Mouse (Mus musculus): ENCODE measurements around the gene Ccdc169. TPM values are rescaled to one million over a fixed set of nuclear protein-coding genes. Genes with fewer than 3 reads are reported as not detected.

The Ccdc169 gene
- polyA plus RNA-seq, 1 experiment from 2014 or later, result 0.06 TPM

- H3K27ac ChIP-seq (ENCODE audit: low read length), result no peak overlapping the region
- no peaks in the 10 kb centered on the region for H3K36me3 ChIP-seq (ENCODE audit: control insufficient read depth, insufficient read depth, low read length)
- no peak overlapping the region for H3K4me3 ChIP-seq (ENCODE audit: low read length)
- peaks cover 6% of the 10 kb centered on the region; the same call in 1 of the 2 replicates for H3K4me1 ChIP-seq (replicated peaks; ENCODE audit: control insufficient read depth, insufficient read depth, low read length)
- no peak overlapping the region for H3K4me2 ChIP-seq (ENCODE audit: low read depth, low read length)
- WGBS, result 65% methylated on average over 2 of the region's 2 CpGs
- H3K9ac ChIP-seq (ENCODE audit: low read length), result no peak overlapping the region
- no peaks in the 10 kb centered on the region for H3K27me3 ChIP-seq (ENCODE audit: control insufficient read depth, insufficient read depth, low read depth, low read length)
- no peak for ATAC-seq (ENCODE audit: low read depth)
- H3K9me3 ChIP-seq (ENCODE audit: control insufficient read depth, low read length), result no peaks in the 10 kb centered on the region
Observed at GRCm38 (mm10) chr3:55098014-55098413, 39.1 kb upstream of the Ccdc169 start.

DNA sequence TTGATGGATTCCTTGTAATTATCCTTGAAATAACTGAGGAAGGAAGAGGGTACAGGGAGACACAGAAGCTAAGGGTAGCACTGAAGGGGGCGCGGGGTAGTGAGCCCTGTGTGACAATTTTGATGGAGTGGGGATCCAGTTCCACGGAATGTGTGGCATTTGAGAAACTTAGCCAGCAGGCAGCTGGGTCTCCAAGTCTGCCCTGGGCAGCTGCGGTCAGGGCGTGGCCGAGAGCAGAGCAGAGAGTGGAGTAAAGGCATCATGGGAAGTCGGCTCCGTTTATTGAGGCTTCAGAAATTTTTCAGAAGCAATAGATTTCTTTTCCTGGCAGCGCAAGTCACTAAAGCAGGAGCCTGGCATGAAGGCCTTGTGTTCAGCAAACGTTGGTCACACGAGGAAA lies 38.1 kb upstream of the Ccdc169 start:
- Histone ChIP-seq H3K9ac (ENCODE audit: low read length) (no peak overlapping the region), H3K4me3 (ENCODE audit: low read length) (no peak overlapping the region), H3K27ac (ENCODE audit: low read length) (no peak overlapping the region), H3K36me3 (ENCODE audit: control insufficient read depth, insufficient read depth, low read length) (no peaks in the 10 kb centered on the region), H3K4me1 (replicated peaks; ENCODE audit: control insufficient read depth, insufficient read depth, low read length) (peaks cover 6% of the 10 kb centered on the region; the same call in 1 of the 2 replicates), H3K27me3 (ENCODE audit: control insufficient read depth, insufficient read depth, low read depth, low read length) (no peaks in the 10 kb centered on the region), H3K9me3 (ENCODE audit: control insufficient read depth, low read length) (no peaks in the 10 kb centered on the region), H3K4me2 (ENCODE audit: low read depth, low read length) (no peak overlapping the region)
- ATAC-seq (ENCODE audit: low read depth), result no peak
- WGBS, result 48% methylated on average over 11 of the region's 11 CpGs

GRCm38 (mm10) chr3:55101092-55101491 lies 36.0 kb upstream of the Ccdc169 start:
- ATAC-seq (ENCODE audit: low read depth), result no peak
- Histone ChIP-seq H3K36me3 (ENCODE audit: control insufficient read depth, insufficient read depth, low read length) (no peaks in the 10 kb centered on the region), H3K27me3 (ENCODE audit: control insufficient read depth, insufficient read depth, low read depth, low read length) (no peaks in the 10 kb centered on the region), H3K4me3 (ENCODE audit: low read length) (no peak overlapping the region), H3K27ac (ENCODE audit: low read length) (no peak overlapping the region), H3K4me2 (ENCODE audit: low read depth, low read length) (no peak overlapping the region), H3K9ac (ENCODE audit: low read length) (no peak overlapping the region), H3K9me3 (ENCODE audit: control insufficient read depth, low read length) (no peaks in the 10 kb centered on the region), H3K4me1 (replicated peaks; ENCODE audit: control insufficient read depth, insufficient read depth, low read length) (peaks cover 5% of the 10 kb centered on the region; the same call in 1 of the 2 replicates)

- Histone ChIP-seq H3K9ac (ENCODE audit: low read length) (no peak overlapping the region), H3K36me3 (ENCODE audit: control insufficient read depth, insufficient read depth, low read length) (no peaks in the 10 kb centered on the region), H3K4me2 (ENCODE audit: low read depth, low read length) (no peak overlapping the region), H3K27me3 (ENCODE audit: control insufficient read depth, insufficient read depth, low read depth, low read length) (no peaks in the 10 kb centered on the region), H3K4me3 (ENCODE audit: low read length) (no peak overlapping the region), H3K9me3 (ENCODE audit: control insufficient read depth, low read length) (no peaks in the 10 kb centered on the region), H3K4me1 (replicated peaks; ENCODE audit: control insufficient read depth, insufficient read depth, low read length) (no peaks in the 10 kb centered on the region), H3K27ac (ENCODE audit: low read length) (no peak overlapping the region)
- WGBS, result 47% methylated on average over 14 of the region's 14 CpGs
- no peak for ATAC-seq (ENCODE audit: low read depth)
Observed at GRCm38 (mm10) chr3:55105372-55106023, 31.6 kb upstream of the Ccdc169 start.

- Histone ChIP-seq H3K4me1 (replicated peaks; ENCODE audit: control insufficient read depth, insufficient read depth, low read length) (no peaks in the 10 kb centered on the region), H3K36me3 (ENCODE audit: control insufficient read depth, insufficient read depth, low read length) (no peaks in the 10 kb centered on the region), H3K9me3 (ENCODE audit: control insufficient read depth, low read length) (no peaks in the 10 kb centered on the region), H3K4me3 (ENCODE audit: low read length) (no peak overlapping the region), H3K27me3 (ENCODE audit: control insufficient read depth, insufficient read depth, low read depth, low read length) (no peaks in the 10 kb centered on the region), H3K27ac (ENCODE audit: low read length) (no peak overlapping the region), H3K9ac (ENCODE audit: low read length) (no peak overlapping the region), H3K4me2 (ENCODE audit: low read depth, low read length) (no peak overlapping the region)
- WGBS, result 82% methylated on average over 17 of the region's 17 CpGs
- ATAC-seq (ENCODE audit: low read depth), result no peak
Observed at GRCm38 (mm10) chr3:55106051-55106450, 31.1 kb upstream of the Ccdc169 start.

- Histone ChIP-seq H3K27ac (ENCODE audit: low read length) (no peak overlapping the region), H3K9me3 (ENCODE audit: control insufficient read depth, low read length) (no peaks in the 10 kb centered on the region), H3K4me1 (replicated peaks; ENCODE audit: control insufficient read depth, insufficient read depth, low read length) (peaks cover 11% of the 10 kb centered on the region), H3K4me2 (ENCODE audit: low read depth, low read length) (no peak overlapping the region), H3K36me3 (ENCODE audit: control insufficient read depth, insufficient read depth, low read length) (no peaks in the 10 kb centered on the region), H3K27me3 (ENCODE audit: control insufficient read depth, insufficient read depth, low read depth, low read length) (no peaks in the 10 kb centered on the region), H3K9ac (ENCODE audit: low read length) (no peak overlapping the region), H3K4me3 (ENCODE audit: low read length) (no peak overlapping the region)
- no peak for ATAC-seq (ENCODE audit: low read depth)
- 82% methylated on average over 4 of the region's 4 CpGs for WGBS
Observed at GRCm38 (mm10) chr3:55109097-55109496, 28.0 kb upstream of the Ccdc169 start.

DNA sequence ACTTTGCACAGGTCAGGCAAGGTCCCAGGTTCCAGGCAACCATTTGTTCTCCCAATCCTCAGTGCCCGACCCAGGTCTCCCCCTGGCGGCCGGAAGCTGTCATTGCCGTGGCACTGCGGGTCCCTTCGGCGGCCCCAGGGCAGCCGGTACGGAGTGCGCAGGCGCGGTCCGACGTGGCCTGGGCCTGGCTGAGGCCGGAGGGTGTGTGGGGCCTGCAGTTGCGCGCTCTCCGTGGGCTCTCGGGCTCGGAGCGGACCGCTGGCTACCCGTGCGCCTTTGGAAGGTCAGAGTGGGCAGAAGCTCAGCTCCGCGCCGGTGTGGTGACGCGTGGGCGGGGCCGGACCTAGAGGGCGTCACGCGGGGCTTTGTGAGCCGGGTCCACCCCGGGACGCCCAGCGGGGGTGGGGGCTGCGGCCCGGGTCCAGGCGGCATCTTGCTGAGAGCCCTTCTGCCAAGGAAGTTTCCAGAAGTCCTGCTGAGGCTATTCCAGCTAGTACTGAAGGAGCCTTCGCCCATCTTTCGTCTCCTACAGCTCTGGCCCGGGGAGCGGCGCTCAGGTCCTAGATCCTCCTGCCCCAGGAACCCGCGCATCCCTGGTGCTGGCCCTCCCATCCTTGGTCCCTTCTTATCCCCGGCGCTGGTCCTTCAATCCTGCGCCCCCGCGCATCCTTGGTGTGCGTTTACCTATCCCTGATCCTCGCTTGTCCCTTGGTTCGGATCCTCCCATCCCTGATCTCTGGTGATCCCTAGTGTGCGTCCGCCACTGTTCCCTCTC lies 25.0 kb upstream of the Ccdc169 start, which contains the start of gene Spg20:
Gene Spg20 (plus strand): TSS at position 174 of the 775 bp plus-strand sequence.
- Histone ChIP-seq H3K36me3 (ENCODE audit: control insufficient read depth, insufficient read depth, low read length) (peaks cover 2% of the 10 kb centered on the region), H3K9ac (ENCODE audit: low read length) (peak within 1 kb of the TSS; percentile 94), H3K4me2 (ENCODE audit: low read depth, low read length) (peak within 1 kb of the TSS; percentile 78), H3K4me1 (replicated peaks; ENCODE audit: control insufficient read depth, insufficient read depth, low read length) (peaks cover 19% of the 10 kb centered on the region), H3K27ac (ENCODE audit: low read length) (peak within 1 kb of the TSS; percentile 83), H3K4me3 (ENCODE audit: low read length) (peak within 1 kb of the TSS; percentile 79), H3K9me3 (ENCODE audit: control insufficient read depth, low read length) (no peaks in the 10 kb centered on the region), H3K27me3 (ENCODE audit: control insufficient read depth, insufficient read depth, low read depth, low read length) (no peaks in the 10 kb centered on the region)
- WGBS, result under 1% methylated on average over 58 of the region's 58 CpGs
- peak; percentile 98 for ATAC-seq (ENCODE audit: low read depth)

GRCm38 (mm10) chr3:55112710-55113415 lies 24.3 kb upstream of the Ccdc169 start:
- Histone ChIP-seq H3K36me3 (ENCODE audit: control insufficient read depth, insufficient read depth, low read length) (peaks cover 10% of the 10 kb centered on the region), H3K4me1 (replicated peaks; ENCODE audit: control insufficient read depth, insufficient read depth, low read length) (peaks cover 19% of the 10 kb centered on the region), H3K27me3 (ENCODE audit: control insufficient read depth, insufficient read depth, low read depth, low read length) (no peaks in the 10 kb centered on the region), H3K4me2 (ENCODE audit: low read depth, low read length) (peak overlapping the region; percentile 78), H3K9me3 (ENCODE audit: control insufficient read depth, low read length) (no peaks in the 10 kb centered on the region), H3K9ac (ENCODE audit: low read length) (peak overlapping the region; percentile 94), H3K4me3 (ENCODE audit: low read length) (peak overlapping the region; percentile 79), H3K27ac (ENCODE audit: low read length) (peak overlapping the region; percentile 83)
- ATAC-seq (ENCODE audit: low read depth), result 0 out of 2 replicates have a peak, but pooled peaks have one; percentile 3
- WGBS, result 25% methylated on average over 16 of the region's 16 CpGs

Data from lung, embryonic 16.5 days (tissue).